Mouse (Mus musculus) liver, embryonic 14.5 days (tissue): ENCODE measurements at regions not wholly inside any gene's neighbourhood (a gene's known extent, or its start where the extent isn't known, plus 50 kb on each side); places are given as distances from the start of the nearest gene placed in this dataset.
A peak's percentile ranks its signal among the peaks of the same experiment; 100 is the strongest.

Source experiments
- ATAC-seq: fragments of 200-750 bp; cut with Nextera tagmentation; 2 replicates; pipeline ENCODE4 v1.8.0; 2017; ENCODE audit warnings: moderate number of reproducible peaks, mild to moderate bottlenecking, moderate library complexity; ENCODE audit not compliant: insufficient read depth
- DNase-seq, 3 experiments: peaks; one replicate each; pipeline ENCODE4 v3.0.0-alpha.2; 2012 to 2013; ENCODE audit warnings: low read depth in 3 of 3, low spot score in 3 of 3
- H3K27ac ChIP-seq: fragments of 300-500 bp; sonication (generic); 2 replicates; pipeline ENCODE4 v1.5.1; 2014; ENCODE audit warnings: moderate library complexity, mild to moderate bottlenecking, control low read depth, inconsistent platforms
- H3K27me3 ChIP-seq: fragments of 300-500 bp; sonication (generic); 2 replicates; pipeline ENCODE4 v1.6.1; 2014; ENCODE audit warnings: mild to moderate bottlenecking, low read length, moderate library complexity; ENCODE audit not compliant: control insufficient read depth, insufficient read depth
- H3K36me3 ChIP-seq: fragments of 300-500 bp; sonication (generic); replicated peaks from 2 replicates; pipeline ENCODE4 v1.6.1; 2014; ENCODE audit warnings: low read depth; ENCODE audit not compliant: control insufficient read depth, insufficient read depth
- H3K4me1 ChIP-seq, 2 experiments: fragments of 200-500 bp in 1 of 2; fragments of 300-500 bp in 1 of 2; sonication (generic) in 1 of 2; replicated peaks; 2 replicates each; pipeline ENCODE4 v1.6.1; 2012 to 2014; ENCODE audit warnings: antibody characterized with exemption in 1 of 2, inconsistent platforms in 1 of 2, low read length in 1 of 2; ENCODE audit not compliant: control insufficient read depth in 2 of 2, insufficient read depth in 2 of 2
- H3K4me2 ChIP-seq: fragments of 300-500 bp; sonication (generic); 2 replicates; pipeline ENCODE4 v1.6.1; 2014; ENCODE audit warnings: low read depth, mild to moderate bottlenecking, control low read depth, moderate library complexity
- H3K4me3 ChIP-seq, 2 experiments: fragments of 200-500 bp in 1 of 2; fragments of 300-500 bp in 1 of 2; sonication (generic) in 1 of 2; 2 replicates each; pipeline ENCODE4 v1.5.1; 2012 to 2014; ENCODE audit warnings: low read depth in 2 of 2, low read length in 2 of 2, mild to moderate bottlenecking in 2 of 2, control low read depth in 1 of 2, inconsistent platforms in 1 of 2, moderate library complexity in 1 of 2; ENCODE audit not compliant: insufficient read depth in 1 of 2
- H3K9ac ChIP-seq: fragments of 300-500 bp; sonication (generic); replicated peaks from 2 replicates; pipeline ENCODE4 v1.6.1; 2014; ENCODE audit warnings: mild to moderate bottlenecking, control low read depth, moderate library complexity
- H3K9me3 ChIP-seq: fragments of 300-500 bp; sonication (generic); 2 replicates; pipeline ENCODE4 v1.6.1; 2016; ENCODE audit warnings: low read length, mixed read lengths; ENCODE audit not compliant: control insufficient read depth
- CTCF ChIP-seq: IDR thresholded peaks from 2 replicates; pipeline ENCODE4 v1.5.1; 2016; ENCODE audit warnings: antibody characterized with exemption, low read depth, control low read depth
- EP300 ChIP-seq: IDR thresholded peaks from 2 replicates; pipeline ENCODE4 v1.6.1; 2016; ENCODE audit warnings: antibody characterized with exemption, low read depth
- WGBS: fragments of 180-500 bp; shearing (Covaris S2); extraction: QIAGEN DNeasy Blood & Tissue Kit; methylation state at CpG from one replicate; pipeline ENCODE4 v1.1.7; 2014; ENCODE audit not compliant: insufficient replicate concordance; 5-methylcytosine and 5-hydroxymethylcytosine counted together

GRCm38 (mm10) chr13:54872004-54872403, 77.2 kb upstream of the Unc5a start:
- H3K27me3 ChIP-seq: peaks cover 20% of the 10 kb centered on the region
- 25% methylated on average over 12 of the region's 12 CpGs for WGBS
- no peak for TF ChIP-seq EP300
- no peak for TF ChIP-seq CTCF

GRCm38 (mm10) chr13:54873882-54874281, 75.3 kb upstream of the Unc5a start:
- Histone ChIP-seq H3K4me3 (no peak overlapping the region), H3K4me2 (no peak overlapping the region), H3K36me3 (no peaks in the 10 kb centered on the region), H3K4me1 (no peaks in the 10 kb centered on the region), H3K27ac (no peak overlapping the region), H3K27me3 (peaks cover 20% of the 10 kb centered on the region), H3K9me3 (no peaks in the 10 kb centered on the region), H3K9ac (no peak overlapping the region)
- no peak for TF ChIP-seq CTCF
- TF ChIP-seq EP300: no peak
- WGBS: 41% methylated on average over 9 of the region's 9 CpGs
- DNase-seq (no peak), ATAC-seq (no peak)

More at GRCm38 (mm10) chr13:54872004-54872403, 77.2 kb upstream of the Unc5a start:
- DNase-seq: no peak
- no peak overlapping the region for H3K4me2 ChIP-seq
- no peak for ATAC-seq
- H3K9me3 ChIP-seq: no peaks in the 10 kb centered on the region
- H3K36me3 ChIP-seq: no peaks in the 10 kb centered on the region
- H3K4me1 ChIP-seq: no peaks in the 10 kb centered on the region
- no peak overlapping the region for H3K9ac ChIP-seq
- no peak overlapping the region for H3K27ac ChIP-seq
- no peak overlapping the region for H3K4me3 ChIP-seq

GRCm38 (mm10) chr13:54874291-54875200, 74.7 kb upstream of the Unc5a start:
- no peaks in the 10 kb centered on the region for H3K9me3 ChIP-seq
- TF ChIP-seq CTCF (no peak), EP300 (no peak)
- H3K4me2 ChIP-seq: no peak overlapping the region
- no peak overlapping the region for H3K27ac ChIP-seq
- no peak for DNase-seq
- peaks cover 20% of the 10 kb centered on the region for H3K27me3 ChIP-seq
- H3K36me3 ChIP-seq: no peaks in the 10 kb centered on the region
- no peaks in the 10 kb centered on the region for H3K4me1 ChIP-seq
- H3K4me3 ChIP-seq: no peak overlapping the region
- WGBS: 3% methylated on average over 38 of the region's 38 CpGs
- ATAC-seq: no peak
- H3K9ac ChIP-seq: no peak overlapping the region

GRCm38 (mm10) chr13:54876556-54876955, 72.7 kb upstream of the Unc5a start:
- H3K9me3 ChIP-seq: no peaks in the 10 kb centered on the region
- no peak overlapping the region for H3K27ac ChIP-seq
- H3K9ac ChIP-seq: no peak overlapping the region
- no peak overlapping the region for H3K4me2 ChIP-seq
- no peaks in the 10 kb centered on the region for H3K4me1 ChIP-seq
- 24% methylated on average over 8 of the region's 8 CpGs for WGBS
- H3K4me3 ChIP-seq: no peak overlapping the region
- DNase-seq (peak in 1 of 3 experiments; percentile 4), ATAC-seq (no peak)
- no peaks in the 10 kb centered on the region for H3K36me3 ChIP-seq
- H3K27me3 ChIP-seq: peaks cover 20% of the 10 kb centered on the region
- TF ChIP-seq EP300: no peak
- no peak for TF ChIP-seq CTCF

GRCm38 (mm10) chr13:54877656-54878055, 71.6 kb upstream of the Unc5a start:
- Histone ChIP-seq H3K36me3 (no peaks in the 10 kb centered on the region), H3K9ac (no peak overlapping the region), H3K4me3 (no peak overlapping the region), H3K4me2 (no peak overlapping the region), H3K27me3 (peaks cover 20% of the 10 kb centered on the region), H3K27ac (no peak overlapping the region), H3K4me1 (no peaks in the 10 kb centered on the region), H3K9me3 (no peaks in the 10 kb centered on the region)
- ATAC-seq (no peak), DNase-seq (no peak)
- TF ChIP-seq EP300 (no peak), CTCF (no peak)
- WGBS: 62% methylated on average over 8 of the region's 8 CpGs
